Mouse (Mus musculus) G1E-ER4 (cell line): ENCODE data around the gene Cnih4. TPM values are rescaled to one million over a fixed set of nuclear protein-coding genes. Genes with fewer than 3 reads are reported as not detected.

Experiments used
- GATA1 ChIP-seq: IDR thresholded peaks from one replicate; pipeline ENCODE4 v1.8.0; 2012; ENCODE audit warnings: low read length, inconsistent platforms
- polyA plus RNA-seq: library from polyadenylated mRNA; stranded (reverse); fragments of >175 nt; gene quantifications from 2 replicates; pipeline ENCODE4 v1.2.3, GENCODE M21; 2012

Cnih4 gene
- polyA plus RNA-seq, 1 experiment: 7.0 TPM

DNA sequence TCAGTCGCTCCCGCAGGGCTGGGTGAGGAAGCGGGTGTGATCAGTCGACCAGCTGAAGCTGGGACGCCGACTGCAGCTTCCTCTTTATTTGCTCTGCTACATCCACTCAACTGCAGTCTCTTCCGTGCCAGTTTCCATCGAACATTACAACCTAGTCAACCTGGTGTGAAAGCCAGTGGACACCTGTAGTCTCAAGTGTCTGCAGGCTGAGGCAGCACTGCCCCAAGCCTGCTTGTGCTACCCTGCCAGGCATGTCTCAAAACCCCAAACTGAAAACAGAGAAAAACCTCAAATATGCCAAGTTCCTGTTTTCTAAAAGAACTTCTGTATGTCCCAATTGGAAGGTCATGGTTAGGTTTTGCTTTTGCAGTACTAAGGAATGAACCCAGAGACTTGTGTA is 25.7 kb downstream of the Cnih4 start:
- TF ChIP-seq GATA1: no peak

DNA sequence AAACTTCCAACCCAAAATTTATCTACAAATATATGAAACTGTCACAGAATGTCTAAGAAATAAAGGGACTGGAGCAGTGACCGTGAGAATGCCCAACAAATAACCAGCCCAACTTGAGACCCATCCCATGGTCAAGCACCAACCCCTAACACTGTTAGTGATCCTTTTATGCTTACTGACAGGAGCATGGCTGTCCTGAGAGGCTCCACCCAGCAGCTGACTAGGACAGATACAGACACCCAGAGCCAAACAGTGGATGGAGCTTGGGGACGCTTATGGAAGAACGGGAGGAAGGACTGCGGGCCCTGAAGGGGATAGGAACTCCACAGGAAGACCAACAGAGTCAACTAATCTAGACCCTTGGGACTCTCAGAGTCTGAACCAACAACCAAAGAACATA is 44.4 kb downstream of the Cnih4 start:
- no peak for TF ChIP-seq GATA1

DNA sequence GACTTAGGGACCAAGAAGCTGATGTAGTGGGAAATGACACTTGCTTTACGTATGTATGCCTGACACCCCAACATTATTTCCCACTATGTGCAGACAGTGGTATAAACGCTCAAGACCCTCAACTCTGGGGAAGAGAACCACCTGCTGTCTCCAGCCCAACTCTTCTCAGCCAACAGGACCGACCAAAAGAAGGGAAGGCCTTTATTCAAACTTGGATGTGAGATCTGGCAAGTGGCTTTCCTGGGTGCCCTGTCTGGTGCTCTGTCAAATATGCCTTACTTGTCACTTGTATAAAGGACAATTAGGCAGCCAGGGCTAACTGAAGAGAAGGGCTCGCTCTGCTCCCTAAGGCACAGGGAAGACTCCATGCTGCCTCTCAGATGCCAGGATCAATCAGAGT is 55.0 kb downstream of the Cnih4 start:
- TF ChIP-seq GATA1: no peak

DNA sequence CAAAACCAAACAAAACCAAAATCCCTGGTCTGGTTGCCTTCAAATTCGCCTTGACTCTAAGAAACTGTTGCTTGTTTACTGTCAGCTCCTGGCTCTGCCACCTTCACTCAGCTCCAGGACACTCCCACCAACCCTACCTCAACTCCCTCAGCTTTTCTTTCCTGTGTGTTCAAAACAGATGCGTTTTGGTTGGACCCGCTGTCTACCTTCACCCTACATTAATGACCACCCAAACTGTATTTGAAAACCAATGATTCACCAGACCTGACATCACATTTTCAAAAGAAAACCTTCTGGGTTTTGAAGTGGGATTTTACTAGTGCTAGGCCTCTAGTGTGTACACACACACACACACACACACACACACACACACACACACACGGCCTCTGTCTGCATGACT is 65.7 kb downstream of the Cnih4 start:
- TF ChIP-seq GATA1: no peak

DNA sequence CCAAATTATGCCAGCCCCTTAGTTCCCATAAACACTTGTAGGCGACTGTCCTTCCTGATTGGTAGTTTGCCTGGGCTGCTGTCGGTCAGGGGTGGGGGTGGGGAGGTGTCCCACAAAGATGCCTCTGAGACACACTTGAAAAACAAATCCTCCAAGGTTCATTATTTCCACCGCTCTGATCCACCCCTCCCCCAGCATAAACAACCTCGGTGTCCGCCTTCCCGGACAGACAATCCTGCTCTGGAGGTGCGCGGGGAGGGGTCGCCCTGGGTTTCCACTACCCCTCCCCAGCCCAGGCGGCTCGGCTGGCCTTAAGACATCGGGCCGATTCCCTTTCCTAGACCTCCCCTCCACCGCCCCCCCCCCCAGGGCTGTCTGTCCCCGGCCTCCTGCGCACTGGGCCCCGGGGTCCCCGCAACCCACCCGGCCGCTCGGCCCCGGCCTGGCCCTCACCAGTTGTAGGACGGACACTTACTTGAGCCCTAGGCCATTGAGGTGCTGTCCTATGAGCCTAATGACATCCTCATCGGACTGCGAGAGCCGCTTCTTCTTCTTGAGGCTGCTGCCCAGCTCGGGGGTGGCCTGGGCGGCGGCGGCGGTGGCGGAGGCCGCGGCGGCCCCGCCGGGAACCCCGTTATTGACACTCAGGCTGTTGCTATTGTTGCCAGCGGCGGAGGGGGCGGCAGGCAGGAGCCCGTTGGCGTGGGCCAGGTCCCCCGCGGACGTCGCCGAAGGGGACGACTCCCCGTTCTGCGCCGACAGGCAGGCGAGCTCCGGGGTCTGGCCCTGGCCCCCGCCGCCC is 66.3 kb downstream of the Cnih4 start:
- no peak for TF ChIP-seq GATA1

DNA sequence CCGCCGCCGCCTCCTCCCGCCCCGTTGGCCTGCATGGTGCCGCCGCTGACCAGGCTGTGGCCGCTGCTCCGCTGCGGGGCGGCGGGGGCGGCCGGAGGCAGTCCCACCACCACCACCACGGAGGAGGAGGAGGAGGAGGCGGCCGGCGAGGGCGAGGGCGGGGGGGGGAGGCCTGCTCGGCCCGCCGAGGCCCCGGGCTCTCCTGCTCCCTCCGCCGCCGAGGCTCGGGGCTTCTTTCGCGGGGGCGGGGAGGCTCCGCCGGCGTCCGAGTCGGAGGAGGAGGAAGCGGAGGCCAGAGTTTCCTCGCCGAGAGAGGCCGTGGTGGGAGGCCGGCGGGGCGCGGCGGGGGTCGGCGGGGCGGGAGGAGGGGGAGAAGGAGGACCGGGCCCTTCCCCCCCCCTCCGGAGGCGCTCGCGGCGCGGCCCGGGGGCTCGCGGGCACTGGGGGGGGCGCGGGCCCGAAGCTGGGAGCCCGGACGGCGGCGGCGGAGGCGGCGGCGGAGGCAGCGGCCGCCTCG is 67.0 kb downstream of the Cnih4 start:
- no peak for TF ChIP-seq GATA1

DNA sequence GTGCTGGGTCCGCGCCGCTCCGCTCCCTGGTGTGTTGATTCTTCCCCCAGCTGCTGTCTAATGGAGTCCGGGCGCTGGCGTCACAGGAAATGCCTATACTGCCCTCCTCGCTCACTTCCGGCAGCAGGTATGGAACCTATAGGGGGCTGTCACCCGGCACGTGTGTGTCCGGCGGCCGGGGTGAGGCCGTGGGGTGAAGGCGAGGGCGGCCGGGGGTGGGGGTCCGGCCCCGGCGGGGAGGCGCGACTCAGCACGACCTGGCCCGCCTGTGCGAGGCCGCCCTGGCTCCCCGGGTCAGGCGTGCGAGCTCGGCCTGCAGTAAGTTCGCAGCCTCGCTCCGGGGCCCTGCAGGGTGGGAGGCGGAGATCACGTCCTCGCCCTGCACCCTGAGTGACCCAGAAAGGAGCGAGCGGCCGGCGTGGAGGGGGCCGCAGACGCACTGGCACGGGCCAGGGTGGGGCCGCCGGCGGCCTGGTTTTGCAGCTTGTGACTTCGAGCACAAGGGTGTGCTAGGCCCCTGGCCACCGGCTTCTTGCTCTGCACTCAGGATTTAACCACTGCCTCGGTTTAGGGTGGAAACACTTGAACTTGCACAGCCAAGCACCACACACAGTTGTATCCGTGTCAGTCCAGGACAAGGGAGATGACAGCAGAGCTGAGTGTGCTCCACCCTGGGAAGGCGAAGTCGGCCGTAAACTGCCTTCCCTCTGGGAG is 67.6 kb downstream of the Cnih4 start, which contains the start of gene Wdr26:
Wdr26 (minus strand) TSS at position 82 of the 714 bp plus-strand sequence.
- TF ChIP-seq GATA1: no peak

DNA sequence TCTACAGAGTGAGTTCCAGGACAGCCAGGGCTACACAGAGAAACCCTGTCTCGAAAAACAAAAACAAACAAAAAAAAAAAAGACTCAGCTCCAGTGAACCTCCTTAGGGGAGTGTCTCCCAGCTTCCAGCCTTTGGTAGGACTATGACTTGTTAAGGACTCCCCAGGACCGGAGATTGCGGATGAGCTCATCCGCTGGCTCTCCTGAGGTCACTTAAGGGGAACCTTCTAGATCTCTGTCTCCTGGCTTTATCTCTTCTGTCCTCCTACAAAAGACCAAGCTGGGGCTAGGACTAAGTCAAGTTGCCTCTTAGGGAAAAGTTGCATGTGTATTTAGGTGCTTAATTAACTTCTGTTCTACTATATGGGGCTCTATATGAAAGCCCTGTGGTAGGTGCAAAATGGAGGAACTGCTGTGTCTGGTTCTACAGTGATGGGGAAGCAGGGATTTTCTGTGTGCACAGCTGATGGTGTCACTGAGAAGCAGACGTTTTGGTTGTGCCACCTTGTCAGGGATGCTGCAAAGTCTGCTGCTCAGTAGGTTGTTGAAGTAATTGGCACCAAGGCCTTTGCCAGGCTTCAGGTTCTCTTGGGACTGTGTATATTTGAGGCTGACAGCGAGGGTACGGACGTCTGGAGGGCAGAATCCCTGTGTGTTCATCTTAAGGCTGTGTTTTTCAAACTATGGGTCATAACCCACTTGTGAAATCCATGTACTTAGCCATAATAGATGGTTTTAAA is 70.0 kb downstream of the Cnih4 start:
- TF ChIP-seq GATA1: no peak

DNA sequence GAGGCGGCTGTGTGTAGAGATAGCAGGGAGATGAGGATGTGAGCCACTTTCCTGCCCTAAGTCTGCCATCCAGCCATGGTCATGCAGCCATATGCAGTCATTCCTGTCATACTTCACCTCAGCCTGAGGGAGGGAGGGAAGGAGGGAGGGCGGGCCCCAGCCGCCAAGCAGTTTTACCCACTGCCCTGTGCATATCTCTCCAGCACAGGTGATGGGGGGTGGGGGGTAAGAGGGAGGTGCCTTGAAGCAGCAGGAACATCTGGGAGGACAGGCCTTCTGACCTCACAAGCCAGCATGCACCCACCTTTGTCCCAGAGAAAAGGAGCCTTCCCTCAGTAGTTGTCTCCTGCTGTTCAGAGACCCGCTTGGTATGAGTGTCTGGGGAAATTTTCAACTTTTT is 71.8 kb downstream of the Cnih4 start:
- TF ChIP-seq GATA1: no peak

Other genes starting within 250 kb of the Cnih4 start
- gene Pycr2, start 240.4 kb upstream of the Cnih4 start, polyA plus RNA-seq: 175 and 215 TPM in 2 replicates
- 0.73 and 1.9 TPM in 2 replicates for gene Lefty1, start 209.7 kb upstream of the Cnih4 start, polyA plus RNA-seq
- 4.8 and 8.3 TPM in 2 replicates for gene Tmem63a, start 202.3 kb upstream of the Cnih4 start, polyA plus RNA-seq
- gene Ephx1, start 123.8 kb upstream of the Cnih4 start, polyA plus RNA-seq: not detected in 2 replicates
- not detected in 2 replicates for gene 9130409I23Rik, start 93.5 kb upstream of the Cnih4 start, polyA plus RNA-seq
- gene Nvl, start 489 bp upstream of the Cnih4 start, polyA plus RNA-seq: 2.4 and 3.0 TPM in 2 replicates
- 28.2 and 33.2 TPM in 2 replicates for gene Wdr26, start 67.3 kb downstream of the Cnih4 start, polyA plus RNA-seq
- gene Cnih3, start 207.9 kb downstream of the Cnih4 start, polyA plus RNA-seq: not detected in 2 replicates